Mouse (Mus musculus) erythroblast, embryonic 14.5 days (primary cell): ENCODE results near the gene Rpl23a. TPM values are rescaled to one million over a fixed set of nuclear protein-coding genes. Genes with fewer than 3 reads are reported as not detected.
A peak's percentile ranks its signal among the peaks of the same experiment; 100 is the strongest.
"Not testable (repeated sequence)": the region's sequence is repeated elsewhere in the genome, so short reads cannot be mapped to it uniquely, and the experiment has no call there.

ENCODE experiments used
- H3K27me3 ChIP-seq: 2 replicates; pipeline ENCODE4 v1.6.1; 2012; ENCODE audit warnings: inconsistent platforms; ENCODE audit not compliant: control insufficient read depth
- H3K36me3 ChIP-seq: 2 replicates; pipeline ENCODE4 v1.6.1; 2012; ENCODE audit warnings: mild to moderate bottlenecking, inconsistent platforms; ENCODE audit not compliant: control insufficient read depth
- H3K4me1 ChIP-seq: 2 replicates; pipeline ENCODE4 v1.6.1; 2012; ENCODE audit warnings: inconsistent platforms; ENCODE audit not compliant: control insufficient read depth
- H3K4me3 ChIP-seq: replicated peaks from 2 replicates; pipeline ENCODE3; 2012; ENCODE audit warnings: moderate library complexity, mild to moderate bottlenecking, inconsistent platforms
- H3K9me3 ChIP-seq: 2 replicates; pipeline ENCODE4 v1.6.1; 2012; ENCODE audit warnings: low read length, inconsistent platforms, mixed read lengths; ENCODE audit not compliant: control insufficient read depth
- GATA1 ChIP-seq: IDR thresholded peaks from 2 replicates; pipeline ENCODE4 v1.6.1; 2012; ENCODE audit warnings: low read length, inconsistent platforms, mixed read lengths
- TAL1 ChIP-seq: IDR thresholded peaks from 3 replicates; pipeline ENCODE4 v1.6.1; 2012; ENCODE audit warnings: low read length, inconsistent platforms, mixed read lengths
- polyA plus RNA-seq: library from polyadenylated mRNA; stranded (reverse); fragments of >175 nt; gene quantifications from 2 replicates; pipeline ENCODE4 v1.2.3, GENCODE M21; 2012

Rpl23a gene
- polyA plus RNA-seq, 1 experiment, result 168 TPM

- TF ChIP-seq TAL1 (no peak), GATA1 (no peak)
- no peaks in the 10 kb centered on the region; the same call in 1 of the 2 replicates for H3K36me3 ChIP-seq
- peaks cover 74% of the 10 kb centered on the region for H3K27me3 ChIP-seq
- H3K4me3 ChIP-seq, result peak within 1 kb of the TSS; percentile 52
- peaks cover 15% of the 10 kb centered on the region for H3K9me3 ChIP-seq
- peaks cover 23% of the 10 kb centered on the region for H3K4me1 ChIP-seq
Measured at GRCm38 (mm10) chr11:78188331-78189233, 5.2 kb upstream of the Rpl23a start, which contains the start of gene Rab34. Gene Rab34, plus strand, starts transcription at chr11:78188430.

- Histone ChIP-seq H3K27me3 (peaks cover 41% of the 10 kb centered on the region), H3K4me1 (peaks cover 58% of the 10 kb centered on the region), H3K9me3 (peaks cover 15% of the 10 kb centered on the region), H3K36me3 (peaks cover 30% of the 10 kb centered on the region)
- H3K4me3 ChIP-seq, result not testable (repeated sequence)
Measured at GRCm38 (mm10) chr11:78184702-78185101, 1.3 kb upstream of the Rpl23a start.

- peaks cover 34% of the 10 kb centered on the region for H3K27me3 ChIP-seq
- H3K4me1 ChIP-seq, result peaks cover 58% of the 10 kb centered on the region
- TF ChIP-seq TAL1 (no peak), GATA1 (no peak)
Measured at GRCm38 (mm10) chr11:78183884-78184514, 615 bp upstream of the Rpl23a start.

GRCm38 (mm10) chr11:78182450-78182849 is 934 bp downstream of the Rpl23a start:
- H3K4me1 ChIP-seq, result peaks cover 63% of the 10 kb centered on the region
- no peak for TF ChIP-seq GATA1
- no peak for TF ChIP-seq TAL1
- peaks cover 41% of the 10 kb centered on the region for H3K36me3 ChIP-seq
- H3K4me3 ChIP-seq, result peak overlapping the region; percentile 88
- H3K27me3 ChIP-seq, result peaks cover 19% of the 10 kb centered on the region
- H3K9me3 ChIP-seq, result no peaks in the 10 kb centered on the region

More at GRCm38 (mm10) chr11:78183884-78184514, 615 bp upstream of the Rpl23a start:
- H3K36me3 ChIP-seq, result peaks cover 37% of the 10 kb centered on the region
- H3K9me3 ChIP-seq, result peaks cover 10% of the 10 kb centered on the region; the same call in 1 of the 2 replicates
- peak overlapping the region; percentile 88 for H3K4me3 ChIP-seq

GRCm38 (mm10) chr11:78181830-78182357 is 1.5 kb downstream of the Rpl23a start:
- H3K4me3 ChIP-seq, result peak overlapping the region; percentile 88
- H3K27me3 ChIP-seq, result peaks cover 13% of the 10 kb centered on the region
- H3K9me3 ChIP-seq, result no peaks in the 10 kb centered on the region
- H3K4me1 ChIP-seq, result peaks cover 66% of the 10 kb centered on the region
- H3K36me3 ChIP-seq, result peaks cover 41% of the 10 kb centered on the region
- TF ChIP-seq GATA1, result no peak
- no peak for TF ChIP-seq TAL1

- peak overlapping the region; percentile 88 for H3K4me3 ChIP-seq
- no peak for TF ChIP-seq TAL1
- no peak for TF ChIP-seq GATA1
- peaks cover 74% of the 10 kb centered on the region for H3K4me1 ChIP-seq
- H3K9me3 ChIP-seq, result no peaks in the 10 kb centered on the region
- no peaks in the 10 kb centered on the region for H3K27me3 ChIP-seq
- peaks cover 41% of the 10 kb centered on the region for H3K36me3 ChIP-seq
Measured at GRCm38 (mm10) chr11:78180081-78180761, 3.2 kb downstream of the Rpl23a start.

GRCm38 (mm10) chr11:78179438-78179999 is 3.9 kb downstream of the Rpl23a start:
- H3K4me1 ChIP-seq, result peaks cover 78% of the 10 kb centered on the region
- H3K4me3 ChIP-seq, result peak overlapping the region; percentile 88
- TF ChIP-seq TAL1, result no peak
- peak; percentile 68 for TF ChIP-seq GATA1
- no peaks in the 10 kb centered on the region for H3K9me3 ChIP-seq
- H3K36me3 ChIP-seq, result peaks cover 41% of the 10 kb centered on the region
- H3K27me3 ChIP-seq, result no peaks in the 10 kb centered on the region

- Histone ChIP-seq H3K36me3 (peaks cover 41% of the 10 kb centered on the region), H3K4me1 (peaks cover 80% of the 10 kb centered on the region), H3K27me3 (no peaks in the 10 kb centered on the region), H3K9me3 (no peaks in the 10 kb centered on the region), H3K4me3 (peak overlapping the region; percentile 88)
- no peak for TF ChIP-seq TAL1
- TF ChIP-seq GATA1, result no peak
Measured at GRCm38 (mm10) chr11:78178859-78179437, 4.4 kb downstream of the Rpl23a start.
